Mouse (Mus musculus) testis, adult 2 months (tissue): ENCODE measurements around the gene Nkiras2.

ENCODE experiments used
- CTCF ChIP-seq: fragments of 200-500 bp; IDR thresholded peaks from 2 replicates; pipeline ENCODE4 v1.5.1; 2012; ENCODE audit warnings: low read depth, mild to moderate bottlenecking, inconsistent platforms, low read length, moderate library complexity; ENCODE audit not compliant: control insufficient read depth, insufficient read depth, insufficient replicate concordance
- POLR2A ChIP-seq: fragments of 200-500 bp; IDR thresholded peaks from 2 replicates; pipeline ENCODE4 v1.6.1; 2012; ENCODE audit warnings: low read depth, mild to moderate bottlenecking, inconsistent platforms, low read length, moderate library complexity; ENCODE audit not compliant: control insufficient read depth

DNA sequence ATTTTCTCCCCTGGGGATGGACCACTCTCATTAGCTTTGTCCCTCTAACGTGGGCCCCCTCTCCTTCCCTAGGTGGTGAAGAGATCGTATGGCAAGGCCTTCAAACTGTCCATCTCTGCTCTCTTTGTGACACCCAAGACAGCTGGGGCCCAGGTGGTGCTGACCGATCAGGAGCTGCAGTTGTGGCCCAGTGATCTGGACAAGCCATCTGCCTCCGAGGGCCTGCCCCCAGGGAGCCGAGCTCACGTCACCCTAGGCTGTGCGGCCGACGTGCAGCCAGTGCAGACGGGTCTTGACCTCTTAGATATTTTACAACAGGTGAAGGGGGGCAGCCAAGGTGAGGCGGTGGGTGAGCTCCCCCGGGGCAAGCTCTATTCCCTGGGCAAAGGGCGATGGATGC is 38.8 kb upstream of the Nkiras2 start:
- TF ChIP-seq CTCF (no peak), POLR2A (no peak)
